Mouse (Mus musculus): ENCODE measurements around the gene Zdhhc8. TPM values are rescaled to one million over a fixed set of nuclear protein-coding genes. Genes with fewer than 3 reads are reported as not detected.

Zdhhc8 gene
- total RNA-seq, 2 experiments from 2014 or later = 37.7 to 42.1 TPM

GRCm38 (mm10) chr16:18233451-18233850 lies 1.5 kb downstream of the Zdhhc8 start:
- no peak for DNase-seq (ENCODE audit: low spot score in 2 of 2)

GRCm38 (mm10) chr16:18231451-18231850 lies 3.5 kb downstream of the Zdhhc8 start:
- DNase-seq (ENCODE audit: low spot score in 2 of 2) = peak in 1 of 2 experiments; percentile 7

GRCm38 (mm10) chr16:18231047-18231446 lies 3.9 kb downstream of the Zdhhc8 start:
- DNase-seq (ENCODE audit: low spot score in 2 of 2) = no peak

DNA sequence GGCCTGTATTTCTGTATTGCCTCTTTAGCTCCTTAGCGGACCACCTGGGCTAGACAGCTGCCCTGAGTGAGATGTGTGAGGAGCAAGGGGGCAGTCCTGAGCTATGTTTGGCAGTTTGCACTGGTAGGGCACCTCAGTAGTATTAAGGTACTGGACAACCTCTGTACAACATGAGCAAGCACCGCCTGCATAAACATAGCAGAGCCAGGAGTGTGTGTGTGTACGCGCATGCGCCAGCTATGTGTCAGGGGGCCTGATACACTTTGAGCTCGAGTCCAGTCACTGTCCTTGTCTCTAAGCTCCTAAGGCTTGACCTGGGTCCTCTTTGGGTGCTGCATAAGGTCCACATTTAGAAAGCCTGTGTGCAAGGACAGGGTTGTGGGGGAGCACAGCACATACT lies 4.3 kb downstream of the Zdhhc8 start:
- DNase-seq (ENCODE audit: low spot score in 2 of 2) = no peak

- no peak for DNase-seq (ENCODE audit: low spot score in 2 of 2)
Observed at GRCm38 (mm10) chr16:18229622-18230021, 5.3 kb downstream of the Zdhhc8 start.

DNA sequence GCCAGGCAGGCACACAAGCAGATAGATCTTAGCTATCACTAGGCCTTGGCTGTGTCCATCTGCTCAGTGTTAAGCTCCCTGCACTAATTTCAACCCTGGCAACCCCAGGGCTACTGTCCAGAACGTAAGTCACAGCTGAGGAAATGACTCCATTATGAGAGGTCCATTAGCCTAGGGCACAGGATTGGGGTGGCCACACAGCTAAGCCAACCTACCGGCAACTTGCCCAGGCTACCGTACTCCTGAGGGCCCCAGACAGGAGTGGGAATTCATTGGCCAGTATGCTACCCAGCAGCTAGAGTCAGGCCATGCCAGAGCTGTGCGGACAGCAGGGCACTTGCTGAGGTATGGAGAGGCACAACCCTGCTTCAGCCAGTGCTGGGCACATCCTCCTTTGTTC lies 6.1 kb downstream of the Zdhhc8 start:
- DNase-seq (ENCODE audit: low spot score in 2 of 2) = no peak

DNA sequence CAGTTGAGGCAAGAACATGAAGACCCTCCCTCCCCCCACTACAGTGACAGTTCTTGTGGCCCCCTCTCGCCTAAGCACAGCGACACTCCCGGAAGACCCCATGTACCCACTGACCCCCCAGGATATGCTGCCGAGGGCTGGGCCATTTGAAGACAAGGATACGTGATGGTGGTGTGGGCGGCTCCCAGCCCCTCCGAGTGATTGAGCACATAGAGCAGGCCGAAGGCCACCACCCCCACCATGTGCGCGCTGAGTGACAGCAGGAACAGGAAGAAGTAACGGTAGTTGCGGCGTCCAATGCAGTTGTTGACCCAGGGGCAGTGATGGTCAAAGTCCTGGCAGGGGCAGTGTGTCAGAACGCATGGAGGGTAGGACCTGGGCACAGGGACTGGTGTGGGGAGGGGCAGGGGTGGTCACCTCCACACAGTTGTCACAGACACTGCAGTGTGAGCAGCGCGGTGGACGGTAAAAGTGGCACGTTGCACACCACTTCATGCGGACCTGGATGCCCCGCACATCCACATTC lies 7.0 kb downstream of the Zdhhc8 start:
- DNase-seq (ENCODE audit: low spot score in 2 of 2) = no peak

GRCm38 (mm10) chr16:18227187-18227586 lies 7.7 kb downstream of the Zdhhc8 start:
- DNase-seq (ENCODE audit: low spot score in 2 of 2) = no peak

GRCm38 (mm10) chr16:18222188-18222587 lies 12.7 kb downstream of the Zdhhc8 start:
- DNase-seq (ENCODE audit: low spot score in 2 of 2) = peak in 1 of 2 experiments; percentile 62

GRCm38 (mm10) chr16:18221543-18221898 lies 13.4 kb downstream of the Zdhhc8 start:
- no peak for DNase-seq (ENCODE audit: low spot score in 2 of 2)

- no peak for DNase-seq (ENCODE audit: low spot score in 2 of 2)
Observed at GRCm38 (mm10) chr16:18220856-18221542, 13.9 kb downstream of the Zdhhc8 start.

GRCm38 (mm10) chr16:18220001-18220400 lies 14.9 kb downstream of the Zdhhc8 start:
- peak in 1 of 2 experiments; percentile 49 for DNase-seq (ENCODE audit: low spot score in 2 of 2)

DNA sequence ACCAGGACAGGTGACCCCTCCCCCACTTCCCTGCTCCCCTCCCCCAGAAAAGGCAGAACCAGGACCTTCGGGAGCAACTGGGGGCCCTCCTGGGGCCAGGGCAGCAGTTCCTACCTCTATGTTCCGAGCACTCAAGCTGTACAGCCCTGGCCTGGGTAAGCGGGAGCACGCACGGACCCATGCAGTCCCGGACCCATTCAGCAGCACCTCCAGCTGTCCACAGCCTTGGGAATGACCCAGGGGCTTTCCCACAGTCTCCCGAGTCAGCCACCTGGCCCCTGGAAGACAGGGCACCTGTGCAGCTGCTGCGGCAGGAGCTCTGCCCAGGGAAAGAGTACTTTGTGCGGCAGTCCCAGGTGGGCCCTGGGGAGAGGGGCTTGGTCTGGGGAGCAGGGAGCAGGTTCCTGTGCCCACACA lies 16.3 kb downstream of the Zdhhc8 start:
- DNase-seq (ENCODE audit: low spot score in 2 of 2) = no peak

- no peak for DNase-seq (ENCODE audit: low spot score in 2 of 2)
Observed at GRCm38 (mm10) chr16:18217579-18217978, 17.4 kb downstream of the Zdhhc8 start, which contains the start of gene Ccdc188. TSS of gene Ccdc188 (plus strand) at chr16:18217879.

DNA sequence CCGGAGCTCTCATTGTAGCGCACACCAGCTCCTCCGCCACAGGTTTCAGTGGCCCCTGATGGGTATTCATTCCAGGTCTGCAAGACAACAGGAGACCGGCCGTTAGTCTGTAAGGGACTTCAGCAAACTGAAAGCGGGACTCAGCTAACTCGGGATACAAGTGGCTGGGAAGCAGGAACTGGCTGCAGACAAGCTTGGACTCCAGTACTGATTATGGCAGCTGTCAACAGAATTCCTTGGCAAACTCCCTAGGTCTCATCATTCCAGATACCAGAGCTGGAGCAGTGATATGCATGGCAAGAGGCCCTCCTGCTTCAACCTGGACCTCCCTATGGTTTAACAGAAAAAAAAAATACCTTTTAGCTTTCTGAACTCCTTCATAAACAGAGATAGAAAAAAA lies 20.1 kb downstream of the Zdhhc8 start:
- no peak for DNase-seq (ENCODE audit: low spot score in 2 of 2)

- DNase-seq (ENCODE audit: low spot score in 2 of 2) = no peak
Observed at GRCm38 (mm10) chr16:18213689-18214088, 21.2 kb downstream of the Zdhhc8 start.

DNA sequence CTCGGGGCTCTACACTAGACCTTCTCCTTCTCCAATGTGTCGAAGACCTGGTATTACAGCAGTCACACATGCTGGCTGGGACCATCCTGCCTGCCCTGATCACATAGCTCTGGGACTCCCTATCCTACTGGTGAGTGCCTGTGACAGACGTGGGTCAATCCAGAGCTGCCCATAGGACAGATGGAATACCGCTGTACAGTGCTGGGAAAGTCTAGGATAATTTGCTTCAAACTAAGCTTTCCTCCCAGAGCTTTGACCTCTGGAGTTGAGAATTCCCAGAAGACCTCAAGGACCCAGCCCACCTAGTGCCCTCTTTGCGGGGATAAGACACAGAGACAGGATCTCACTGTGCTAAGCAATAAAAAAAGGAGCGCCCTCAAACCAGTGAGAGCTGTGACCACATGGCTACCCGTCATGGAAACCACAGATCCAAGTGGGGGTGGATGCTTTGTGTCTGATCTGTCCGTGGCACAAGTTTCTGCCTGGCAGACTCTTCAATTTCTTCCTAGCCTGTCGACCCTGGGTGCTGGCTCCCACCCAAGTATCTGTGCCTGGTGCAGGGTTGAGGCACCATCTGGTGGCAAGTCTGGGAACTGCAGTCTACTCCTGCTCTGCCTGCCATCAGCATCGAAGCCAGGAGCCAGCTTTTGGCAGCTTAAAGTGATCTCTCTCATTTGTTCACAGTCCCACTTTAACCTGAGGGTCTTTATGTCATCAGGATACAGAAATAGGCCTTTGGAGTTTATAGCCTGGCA lies 23.3 kb downstream of the Zdhhc8 start:
- peak; percentile 86 to 91 for DNase-seq (ENCODE audit: low spot score in 2 of 2)

GRCm38 (mm10) chr16:18210701-18211416 lies 24.1 kb downstream of the Zdhhc8 start:
- DNase-seq (ENCODE audit: low spot score in 2 of 2) = peak in 1 of 2 experiments; percentile 61

DNA sequence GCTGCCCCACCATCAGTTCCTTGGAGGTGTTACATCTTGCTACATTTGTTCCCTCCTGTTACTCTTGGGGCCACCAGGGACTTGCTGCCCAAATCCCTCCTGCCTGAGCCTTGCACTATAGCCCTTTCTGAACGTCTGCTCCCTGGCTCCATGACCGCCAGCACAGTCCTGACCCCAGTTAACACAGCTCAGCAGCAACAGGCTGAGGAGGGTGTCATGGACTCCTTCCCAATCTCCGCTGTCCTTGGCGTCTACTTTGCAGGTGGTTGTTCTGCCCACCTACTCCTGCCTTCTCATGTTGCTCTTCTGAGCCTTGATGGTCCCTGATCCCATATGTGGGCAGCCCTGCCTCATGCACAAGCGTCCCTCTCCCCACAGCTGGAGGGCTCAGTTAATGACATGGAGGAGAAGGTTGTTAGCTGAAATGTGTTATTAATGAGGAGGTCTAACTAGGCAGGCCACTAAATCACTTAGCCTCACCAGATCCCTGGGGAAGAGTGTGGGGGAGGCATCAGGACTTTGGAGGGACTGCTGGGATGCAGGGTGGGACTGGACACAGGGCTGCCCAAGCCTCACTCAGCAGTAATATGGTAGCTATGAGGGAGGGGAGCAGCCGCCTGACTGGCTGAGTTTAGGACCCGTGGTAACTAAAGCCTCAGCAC lies 31.4 kb downstream of the Zdhhc8 start:
- no peak for DNase-seq (ENCODE audit: low spot score in 2 of 2)

DNA sequence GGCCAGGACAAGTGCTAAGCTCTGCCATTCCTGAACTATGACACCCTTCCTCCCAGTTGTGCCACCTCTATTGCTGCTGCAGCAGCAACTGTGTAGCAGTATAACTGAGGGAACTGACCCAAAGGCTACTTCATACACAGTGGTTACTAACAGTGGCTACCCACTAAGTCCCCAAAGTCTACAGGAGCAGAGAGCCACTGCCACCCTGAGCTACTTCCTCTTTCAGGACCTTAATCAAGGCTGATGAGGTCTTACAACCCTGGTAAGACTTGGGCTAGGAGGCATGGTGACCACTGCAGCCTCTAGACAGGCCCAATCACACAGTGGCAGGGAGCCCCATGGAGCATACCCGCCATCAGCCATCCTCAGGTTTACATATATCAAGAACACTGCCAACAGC lies 32.9 kb downstream of the Zdhhc8 start:
- DNase-seq (ENCODE audit: low spot score in 2 of 2) = no peak

DNA sequence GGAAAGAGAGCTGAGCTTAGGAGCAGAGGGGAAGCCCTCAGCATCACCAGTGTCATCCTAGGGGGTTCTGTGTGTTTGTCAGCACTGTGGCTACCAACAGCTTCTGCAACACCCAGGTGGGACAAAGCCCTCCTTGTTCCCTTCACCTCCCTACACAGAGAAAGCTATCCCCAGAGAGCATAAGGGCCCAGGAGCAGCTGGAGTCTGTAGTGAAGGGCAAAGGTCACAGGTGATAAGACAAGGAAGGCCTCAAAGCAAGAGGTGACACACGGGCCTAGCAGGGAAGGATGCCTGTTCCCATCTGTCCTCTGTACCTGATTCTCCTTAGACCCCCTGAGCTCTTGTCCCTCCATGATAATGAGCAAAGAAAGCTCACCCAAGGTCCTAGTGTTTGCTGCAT lies 33.3 kb downstream of the Zdhhc8 start:
- DNase-seq (ENCODE audit: low spot score in 2 of 2) = no peak
